Mouse (Mus musculus) natural killer cell, adult 2 months (primary cell): ENCODE measurements around the gene Fam20a.
"Not testable (repeated sequence)": the region's sequence is repeated elsewhere in the genome, so short reads cannot be mapped to it uniquely, and the experiment has no call there.

Experiments used
- DNase-seq, 2 experiments: peaks; one replicate each; pipeline ENCODE4 v3.0.0; 2022; ENCODE audit warnings: low spot score in 2 of 2

The Fam20a gene

GRCm38 (mm10) chr11:109680934-109681333 is 41.1 kb downstream of the Fam20a start:
- no peak for DNase-seq

GRCm38 (mm10) chr11:109678291-109678690 is 43.8 kb downstream of the Fam20a start:
- DNase-seq: no peak

GRCm38 (mm10) chr11:109676621-109677373 is 45.3 kb downstream of the Fam20a start:
- no peak for DNase-seq

- DNase-seq: no peak
Measured at GRCm38 (mm10) chr11:109675771-109676170, 46.3 kb downstream of the Fam20a start.

GRCm38 (mm10) chr11:109675208-109675607 is 46.9 kb downstream of the Fam20a start:
- DNase-seq: no peak

- no peak for DNase-seq
Measured at GRCm38 (mm10) chr11:109674542-109674941, 47.5 kb downstream of the Fam20a start.

- DNase-seq: no peak
Measured at GRCm38 (mm10) chr11:109673741-109674140, 48.3 kb downstream of the Fam20a start.

GRCm38 (mm10) chr11:109672881-109673739 is 49.0 kb downstream of the Fam20a start:
- no peak for DNase-seq

GRCm38 (mm10) chr11:109672396-109672795 is 49.7 kb downstream of the Fam20a start:
- DNase-seq: no peak

- no peak for DNase-seq
Measured at GRCm38 (mm10) chr11:109672021-109672324, 50.1 kb downstream of the Fam20a start.

- no peak for DNase-seq
Measured at GRCm38 (mm10) chr11:109671136-109672020, 50.7 kb downstream of the Fam20a start.

GRCm38 (mm10) chr11:109670026-109670916 is 51.8 kb downstream of the Fam20a start:
- DNase-seq: no peak

GRCm38 (mm10) chr11:109669149-109669708 is 52.9 kb downstream of the Fam20a start:
- no peak for DNase-seq

- no peak for DNase-seq
Measured at GRCm38 (mm10) chr11:109668115-109668725, 53.9 kb downstream of the Fam20a start.

GRCm38 (mm10) chr11:109667371-109667770 is 54.7 kb downstream of the Fam20a start:
- DNase-seq: no peak

GRCm38 (mm10) chr11:109666411-109666810 is 55.7 kb downstream of the Fam20a start:
- no peak for DNase-seq

GRCm38 (mm10) chr11:109665424-109665823 is 56.7 kb downstream of the Fam20a start:
- DNase-seq: no peak

GRCm38 (mm10) chr11:109664293-109664692 is 57.8 kb downstream of the Fam20a start:
- DNase-seq: no peak

- not testable (repeated sequence) for DNase-seq
Measured at GRCm38 (mm10) chr11:109660526-109660925, 61.6 kb downstream of the Fam20a start.

- DNase-seq: no peak
Measured at GRCm38 (mm10) chr11:109656232-109656631, 65.8 kb downstream of the Fam20a start.
